Mouse (Mus musculus) T-helper 17 cell (primary cell): Measurements from ENCODE around the gene Col2a1.

Experiments
- in situ Hi-C, 2 experiments: fragments of 300-600 bp; cut with MboI, MseI; formaldehyde crosslinking; loops; 1 replicate in 1 of 2; 2 replicates in 1 of 2; pipeline ENCODE4 v1.15.1; 2025; ENCODE audit warnings: high pct_unique_total_duplicates in 2 of 2

Gene Col2a1

GRCm38 (mm10) chr15:98003822-98004739 is at the start of gene Col2a1:
Gene Col2a1 (minus strand): TSS chr15:98004695.
- in situ Hi-C loops, result no loop called here

GRCm38 (mm10) chr15:98051685-98052084 is 47.2 kb upstream of the Col2a1 start:
- in situ Hi-C loops, result no loop called here

GRCm38 (mm10) chr15:98048918-98049700 is 44.6 kb upstream of the Col2a1 start:
- in situ Hi-C loops, result no loop called here

GRCm38 (mm10) chr15:98044387-98044786 is 39.9 kb upstream of the Col2a1 start:
- in situ Hi-C loops, result no loop called here

- in situ Hi-C loops, result no loop called here
Measured at GRCm38 (mm10) chr15:98043967-98044366, 39.5 kb upstream of the Col2a1 start.

- in situ Hi-C loops, result no loop called here
Measured at GRCm38 (mm10) chr15:98042508-98042907, 38.0 kb upstream of the Col2a1 start.

- in situ Hi-C loops, result no loop called here
Measured at GRCm38 (mm10) chr15:98039682-98040081, 35.2 kb upstream of the Col2a1 start.

- in situ Hi-C loops, result no loop called here
Measured at GRCm38 (mm10) chr15:98036578-98036977, 32.1 kb upstream of the Col2a1 start.

- in situ Hi-C loops, result no loop called here
Measured at GRCm38 (mm10) chr15:98035076-98035755, 30.7 kb upstream of the Col2a1 start.

GRCm38 (mm10) chr15:98033233-98033748 is 28.8 kb upstream of the Col2a1 start:
- in situ Hi-C loops, result no loop called here

- in situ Hi-C loops, result no loop called here
Measured at GRCm38 (mm10) chr15:98029798-98030197, 25.3 kb upstream of the Col2a1 start.

GRCm38 (mm10) chr15:98026967-98027904 is 22.7 kb upstream of the Col2a1 start:
- in situ Hi-C loops, result no loop called here

GRCm38 (mm10) chr15:98025611-98026010 is 21.1 kb upstream of the Col2a1 start:
- in situ Hi-C loops, result no loop called here

- in situ Hi-C loops, result no loop called here
Measured at GRCm38 (mm10) chr15:98023137-98023536, 18.6 kb upstream of the Col2a1 start.

GRCm38 (mm10) chr15:98021886-98022285 is 17.4 kb upstream of the Col2a1 start:
- in situ Hi-C loops, result no loop called here

GRCm38 (mm10) chr15:98019047-98019446 is 14.6 kb upstream of the Col2a1 start:
- in situ Hi-C loops, result no loop called here

- in situ Hi-C loops, result no loop called here
Measured at GRCm38 (mm10) chr15:98017925-98018324, 13.4 kb upstream of the Col2a1 start.

GRCm38 (mm10) chr15:98012810-98013209 is 8.3 kb upstream of the Col2a1 start:
- in situ Hi-C loops, result no loop called here

- in situ Hi-C loops, result no loop called here
Measured at GRCm38 (mm10) chr15:98005181-98005580, 686 bp upstream of the Col2a1 start.

- in situ Hi-C loops, result no loop called here
Measured at GRCm38 (mm10) chr15:98004740-98005159, 255 bp upstream of the Col2a1 start.
